Mouse (Mus musculus) liver, adult 2 months (tissue): ENCODE results near the gene Atp9a.

Experiments used
- CTCF ChIP-seq: fragments of 200-500 bp; IDR thresholded peaks from 2 replicates; pipeline ENCODE4 v1.5.1; 2011; ENCODE audit warnings: low read depth, low read length, control low read depth
- POLR2A ChIP-seq: fragments of 200-500 bp; IDR thresholded peaks from 2 replicates; pipeline ENCODE4 v1.6.1; 2011; ENCODE audit warnings: low read length, control low read depth; ENCODE audit not compliant: insufficient read depth; ENCODE audit errors: extremely low read depth

GRCm38 (mm10) chr2:168663216-168663615, 79.0 kb downstream of the Atp9a start:
- TF ChIP-seq CTCF, result no peak
- TF ChIP-seq POLR2A, result no peak
